Mouse (Mus musculus) kidney, embryonic 16.5 days (tissue): ENCODE data around the gene Lpo. TPM values are rescaled to one million over a fixed set of nuclear protein-coding genes. Genes with fewer than 3 reads are reported as not detected.

Experiments used
- ATAC-seq: fragments of 200-750 bp; cut with Nextera tagmentation; 2 replicates; pipeline ENCODE4 v1.8.0; 2017; ENCODE audit warnings: moderate TSS enrichment; ENCODE audit not compliant: low FRiP score, low TSS enrichment
- H3K27ac ChIP-seq: fragments of 300-500 bp; sonication (generic); 2 replicates; pipeline ENCODE4 v1.5.1; 2014; ENCODE audit warnings: low read length
- H3K27me3 ChIP-seq: fragments of 300-500 bp; sonication (generic); 2 replicates; pipeline ENCODE4 v1.6.1; 2014; ENCODE audit warnings: low read length, control low read depth, mixed read lengths; ENCODE audit not compliant: insufficient read depth
- H3K36me3 ChIP-seq: fragments of 300-500 bp; sonication (generic); 2 replicates; pipeline ENCODE4 v1.6.1; 2014; ENCODE audit warnings: low read length, control low read depth, mixed read lengths; ENCODE audit not compliant: insufficient read depth
- H3K4me1 ChIP-seq: fragments of 300-500 bp; sonication (generic); 2 replicates; pipeline ENCODE4 v1.6.1; 2014; ENCODE audit warnings: low read length, control low read depth, mixed read lengths; ENCODE audit not compliant: insufficient read depth
- H3K4me2 ChIP-seq: fragments of 300-500 bp; sonication (generic); replicated peaks from 2 replicates; pipeline ENCODE4 v1.6.1; 2014; ENCODE audit warnings: low read depth, low read length
- H3K4me3 ChIP-seq: fragments of 300-500 bp; sonication (generic); 2 replicates; pipeline ENCODE4 v1.5.1; 2014; ENCODE audit warnings: mild to moderate bottlenecking, low read length
- H3K9ac ChIP-seq: fragments of 300-500 bp; sonication (generic); replicated peaks from 2 replicates; pipeline ENCODE4 v1.6.1; 2014; ENCODE audit warnings: low read length
- H3K9me3 ChIP-seq: fragments of 300-500 bp; sonication (generic); 2 replicates; pipeline ENCODE4 v1.6.1; 2016; ENCODE audit warnings: low read length, control low read depth
- WGBS: fragments of 180-500 bp; shearing (Covaris S2); extraction: QIAGEN DNeasy Blood & Tissue Kit; methylation state at CpG from one replicate; pipeline ENCODE4 v1.1.7; 2014; 5-methylcytosine and 5-hydroxymethylcytosine counted together
- microRNA counts: library from miRNA; unstranded; fragments of <30 nt; microRNA quantifications from one replicate; lab custom pipeline; 2016
- microRNA-seq: library from miRNA; unstranded; fragments of <30 nt; microRNA quantifications from one replicate; pipeline ENCODE4, GENCODE M21; 2016
- polyA plus RNA-seq: library from polyadenylated mRNA; unstranded; fragments of >200 nt; fragmentation: Nextera tagmentation; extraction: Ambion mirVana; gene quantifications from 2 replicates; pipeline ENCODE4 v1.2.1, GENCODE M21; 2015

The Lpo gene
- polyA plus RNA-seq, 1 experiment from 2014 or later: 0.29 TPM

DNA sequence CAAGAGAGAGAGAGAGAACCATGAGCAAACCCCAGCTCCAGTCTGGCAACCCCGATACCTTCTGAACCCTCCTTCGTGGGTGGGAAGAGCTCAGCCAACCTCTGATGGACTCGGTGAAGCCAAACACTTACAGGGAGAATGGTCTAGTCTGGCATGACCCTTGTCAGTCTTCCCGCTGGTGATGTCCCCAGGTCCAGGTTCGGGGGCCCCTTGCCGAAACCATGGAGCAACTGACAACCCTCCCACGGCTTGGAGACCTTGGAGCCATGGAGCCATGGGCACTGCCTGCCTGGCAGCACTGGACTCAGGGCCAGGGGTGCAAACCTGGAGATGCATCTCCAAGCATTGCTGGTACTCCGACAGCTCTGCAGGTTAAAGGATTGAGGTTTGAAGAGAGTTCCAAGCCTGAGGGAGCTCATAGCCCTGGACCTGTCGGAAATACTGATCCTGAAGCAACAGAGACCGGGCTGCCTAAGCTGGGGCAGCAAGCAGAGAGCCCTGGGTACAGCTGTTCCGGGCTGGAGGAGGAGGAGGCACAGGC is 66.8 kb downstream of the Lpo start:
- H3K36me3 ChIP-seq: no peaks in the 10 kb centered on the region
- H3K27me3 ChIP-seq: peaks cover 69% of the 10 kb centered on the region
- H3K9me3 ChIP-seq: no peaks in the 10 kb centered on the region
- no peak overlapping the region for H3K4me3 ChIP-seq
- no peak for ATAC-seq
- no peak overlapping the region for H3K4me2 ChIP-seq
- WGBS: 57% methylated on average over 11 of the region's 11 CpGs
- H3K27ac ChIP-seq: no peak overlapping the region
- no peak overlapping the region for H3K9ac ChIP-seq
- peaks cover 8% of the 10 kb centered on the region; the same call in 1 of the 2 replicates for H3K4me1 ChIP-seq

DNA sequence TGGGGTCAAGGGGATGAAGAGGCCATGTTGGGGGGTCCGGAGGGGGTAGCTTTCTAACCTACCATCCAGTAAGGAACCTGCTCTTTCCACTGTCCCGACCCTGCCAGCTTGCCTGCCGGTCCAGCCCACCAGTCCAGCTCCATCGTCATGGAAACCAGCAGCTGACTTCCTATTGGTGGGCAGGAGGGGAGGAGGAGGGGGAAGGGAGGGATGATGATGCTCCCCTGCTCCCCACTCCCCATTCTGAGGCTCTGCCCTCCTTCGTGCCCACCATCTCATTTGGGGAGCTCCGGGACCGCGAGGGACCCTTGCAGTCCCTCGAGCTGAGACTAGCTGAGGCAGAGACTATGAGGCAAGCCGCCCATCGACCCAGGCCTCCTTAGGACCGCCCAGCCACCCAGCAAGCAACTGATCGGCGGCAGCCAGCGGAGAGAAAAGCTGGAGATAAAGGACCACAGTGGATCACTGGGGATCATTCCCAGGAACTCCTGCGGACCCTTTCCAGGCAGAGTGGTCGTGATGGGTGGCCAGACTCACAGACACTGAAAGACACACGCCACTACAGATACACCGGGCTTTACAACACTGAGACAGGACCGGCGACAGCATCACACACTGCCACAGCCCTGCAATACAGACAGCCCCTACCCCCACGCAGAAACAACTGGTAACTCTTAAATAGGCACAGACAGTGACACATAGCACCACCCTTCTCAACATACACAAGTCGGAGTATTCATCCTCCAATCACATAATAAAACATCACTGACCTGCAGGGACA is 67.6 kb downstream of the Lpo start, which contains the start of gene Tspoap1:
Gene Tspoap1 (plus strand): TSS at position 241 of the 781 bp plus-strand sequence.
- 9% methylated on average over 23 of the region's 23 CpGs for WGBS
- peaks cover 61% of the 10 kb centered on the region for H3K27me3 ChIP-seq
- no peak within 1 kb of the TSS for H3K27ac ChIP-seq

DNA sequence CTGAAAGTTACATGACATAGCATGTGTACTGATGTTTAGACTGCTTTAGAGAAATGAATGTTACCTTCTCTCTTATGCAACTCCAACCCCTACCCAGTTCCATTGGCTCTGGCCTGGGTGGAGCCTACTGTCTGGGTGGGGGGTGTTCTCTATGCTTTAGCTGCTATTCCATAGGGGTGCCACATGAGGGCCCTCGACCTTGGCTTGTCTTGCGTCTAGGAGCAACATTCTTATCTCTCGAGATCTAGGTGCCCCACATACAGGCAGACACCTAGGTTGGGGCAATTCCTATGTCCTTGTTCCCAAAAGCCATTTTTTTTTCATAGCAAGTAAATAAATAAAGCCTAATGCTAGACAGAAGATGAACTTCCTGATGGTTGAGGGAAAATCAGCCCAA is 68.5 kb downstream of the Lpo start:
- H3K9me3 ChIP-seq: no peaks in the 10 kb centered on the region
- no peak overlapping the region for H3K9ac ChIP-seq
- H3K36me3 ChIP-seq: no peaks in the 10 kb centered on the region
- no peak overlapping the region for H3K4me3 ChIP-seq
- peaks cover 52% of the 10 kb centered on the region for H3K27me3 ChIP-seq
- no peak overlapping the region for H3K4me2 ChIP-seq
- no peak for ATAC-seq
- peaks cover 8% of the 10 kb centered on the region; the same call in 1 of the 2 replicates for H3K4me1 ChIP-seq
- no peak overlapping the region for H3K27ac ChIP-seq
- 7% methylated on average over 3 of the region's 3 CpGs for WGBS

More for the DNA sequence above, 67.6 kb downstream of the Lpo start, which contains the start of gene Tspoap1:
- no peak within 1 kb of the TSS for H3K4me2 ChIP-seq
- H3K9ac ChIP-seq: no peak within 1 kb of the TSS
- H3K4me3 ChIP-seq: no peak within 1 kb of the TSS
- H3K9me3 ChIP-seq: no peaks in the 10 kb centered on the region
- no peaks in the 10 kb centered on the region for H3K36me3 ChIP-seq
- H3K4me1 ChIP-seq: peaks cover 8% of the 10 kb centered on the region; the same call in 1 of the 2 replicates
- ATAC-seq: no peak

- Histone ChIP-seq H3K9ac (no peak overlapping the region), H3K9me3 (no peaks in the 10 kb centered on the region), H3K27me3 (peaks cover 47% of the 10 kb centered on the region), H3K4me1 (peaks cover 6% of the 10 kb centered on the region; the same call in 1 of the 2 replicates), H3K4me2 (no peak overlapping the region), H3K4me3 (no peak overlapping the region), H3K27ac (no peak overlapping the region), H3K36me3 (no peaks in the 10 kb centered on the region)
- WGBS: 80% methylated on average over 4 of the region's 4 CpGs
- no peak for ATAC-seq
These were observed 69.0 kb downstream of the Lpo start for GRCm38 (mm10) chr11:87758957-87759608.

- Histone ChIP-seq H3K27ac (no peak overlapping the region), H3K4me2 (no peak overlapping the region), H3K9ac (no peak overlapping the region), H3K9me3 (no peaks in the 10 kb centered on the region), H3K27me3 (peaks cover 40% of the 10 kb centered on the region), H3K4me3 (no peak overlapping the region), H3K4me1 (peaks cover 2% of the 10 kb centered on the region; the same call in 1 of the 2 replicates), H3K36me3 (no peaks in the 10 kb centered on the region)
- WGBS: 80% methylated on average over 7 of the region's 7 CpGs
- ATAC-seq: no peak
These were observed 69.8 kb downstream of the Lpo start for GRCm38 (mm10) chr11:87758161-87758911.

DNA sequence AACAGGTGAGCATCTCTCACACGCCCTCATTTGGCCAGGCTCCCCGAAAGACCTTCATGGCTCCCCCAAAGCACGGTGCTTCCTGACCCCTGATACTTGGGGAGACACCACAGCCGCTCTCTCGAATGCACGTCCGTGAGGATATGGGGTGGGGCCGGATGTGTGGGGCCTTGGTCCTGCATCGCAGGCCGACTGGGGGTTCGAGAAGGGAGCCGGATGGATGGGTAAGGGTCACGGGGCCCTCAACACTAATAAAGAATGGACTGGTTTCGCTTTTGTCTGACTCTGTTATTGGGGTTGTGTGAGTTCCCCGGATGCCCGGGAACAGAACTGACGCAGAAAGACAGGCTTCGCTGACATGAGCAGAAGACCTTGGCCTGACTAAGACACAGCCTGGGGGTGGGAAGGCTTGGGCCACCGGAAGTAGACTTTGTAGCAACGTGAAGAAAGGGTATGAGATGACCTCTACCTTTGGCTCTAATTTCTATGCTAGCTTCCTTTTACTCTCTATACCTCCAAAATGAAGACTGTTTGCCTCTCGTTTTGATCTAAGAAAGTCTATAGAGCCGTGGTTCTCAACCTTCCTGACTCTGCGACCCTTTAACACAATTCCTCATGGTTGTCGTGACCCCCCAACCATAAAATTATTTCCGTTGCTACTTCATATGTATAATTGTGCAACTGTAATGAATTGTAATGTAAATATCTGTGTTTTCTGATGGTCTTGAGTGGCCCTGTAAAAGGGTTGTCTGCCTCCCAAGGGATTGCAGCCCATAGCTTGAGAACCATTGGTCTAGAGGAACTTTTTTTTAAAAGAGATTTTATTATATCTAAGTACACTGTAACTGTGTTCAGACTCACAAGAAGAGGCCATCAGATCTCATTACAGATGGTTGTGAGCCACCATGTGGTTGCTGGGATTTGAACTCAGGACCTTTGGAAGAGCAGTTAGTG is 70.8 kb downstream of the Lpo start:
- ATAC-seq: 0 out of 2 replicates have a peak, but pooled peaks have one; percentile 10
- Histone ChIP-seq H3K9ac (no peak overlapping the region), H3K9me3 (no peaks in the 10 kb centered on the region), H3K36me3 (no peaks in the 10 kb centered on the region), H3K4me2 (no peak overlapping the region), H3K4me1 (no peaks in the 10 kb centered on the region), H3K4me3 (no peak overlapping the region), H3K27ac (no peak overlapping the region), H3K27me3 (peaks cover 29% of the 10 kb centered on the region)
- 85% methylated on average over 25 of the region's 25 CpGs for WGBS

MicroRNA genes within 50 kb of the gene (microRNA counts, 519-probe panel; counts per million panel counts)
- microRNA mmu-miR-142-3p (lab: Ali Mortazavi, UCI) (3,685 counts per million, percentile 85 among the panel's probes with 10 or more counts), microRNA mmu-miR-142-5p (lab: Ali Mortazavi, UCI) (3,626 counts per million, percentile 83 among the panel's probes with 10 or more counts)

Small RNA genes within 50 kb of the gene (microRNA-seq; reads per million reads assigned to microRNA genes)
- gene Mir142 (not detected), gene Mir142b (not detected)

Other genes with a start within 250 kb of the Lpo start
- 41.7 and 42.2 TPM in 2 replicates for gene Mtmr4, start 236.1 kb downstream of the Lpo start, polyA plus RNA-seq
- 0.17 and 0.32 TPM in 2 replicates for gene Hsf5, start 211.1 kb downstream of the Lpo start, polyA plus RNA-seq
- 7.2 and 8.0 TPM in 2 replicates for gene Rnf43, start 165.6 kb downstream of the Lpo start, polyA plus RNA-seq
- gene Supt4a, start 90.7 kb downstream of the Lpo start, polyA plus RNA-seq: 156 and 161 TPM in 2 replicates
- 4.7 and 5.6 TPM in 2 replicates for gene Tspoap1, start 67.7 kb downstream of the Lpo start, polyA plus RNA-seq
- gene Mpo, start 34.7 kb downstream of the Lpo start, polyA plus RNA-seq: 1.1 and 1.3 TPM in 2 replicates
- gene Mks1, start 24.9 kb upstream of the Lpo start, polyA plus RNA-seq: 20.4 and 20.6 TPM in 2 replicates
- gene Epx, start 47.2 kb upstream of the Lpo start, polyA plus RNA-seq: 0.39 and 0.64 TPM in 2 replicates
- not detected in 2 replicates for gene Olfr462, start 64.0 kb upstream of the Lpo start, polyA plus RNA-seq
- not detected in 2 replicates for gene Olfr463, start 69.1 kb upstream of the Lpo start, polyA plus RNA-seq
- gene Olfr464, start 92.7 kb upstream of the Lpo start, polyA plus RNA-seq: not detected in 2 replicates
- gene Dynll2, start 159.2 kb upstream of the Lpo start, polyA plus RNA-seq: 21.0 and 23.5 TPM in 2 replicates
- 283 and 306 TPM in 2 replicates for gene Srsf1, start 219.1 kb upstream of the Lpo start, polyA plus RNA-seq
- 40.2 and 44.3 TPM in 2 replicates for gene Vezf1, start 240.0 kb upstream of the Lpo start, polyA plus RNA-seq